In genomic region chr16:18581050-18581622, GRCm38 (mm10) we compare ENCODE assay signal across 9 mouse cellular contexts. TPM values are rescaled to one million over a fixed set of nuclear protein-coding genes. Genes with fewer than 3 reads are reported as not detected.
DNase-seq lines count a peak whose midpoint lies in the region; ATAC-seq and TF ChIP-seq lines count a peak whose summit lies in the region.
"Had no signal": no experiment of that assay in that cellular context is flagged by ENCODE, and none has a peak within 500 bp of the region (broad histone marks: within the 10 kb centered on the region; RNA-seq: fewer than 3 reads in every experiment).

No protein-coding gene starts in this region.

- TF ChIP-seq CTCF in lung, embryonic 14.5 days (IDR thresholded peaks at IDR 0.05; ENCODE audit: low read depth) = no peak
- TF ChIP-seq CTCF in small intestine, adult 2 months (IDR thresholded peaks at IDR 0.05; ENCODE audit: extremely low read depth, insufficient read length, insufficient replicate concordance, low read depth, low read length) = no peak

- no peaks in the 10 kb centered on the region for H3K9me3 ChIP-seq in lung, embryonic 14.5 days (ENCODE audit: low read depth, low read length)
- no peaks in the 10 kb centered on the region for H3K9me3 ChIP-seq in forebrain, embryonic 16.5 days (ENCODE audit: control insufficient read depth, low read length)
- no peaks in the 10 kb centered on the region for H3K9me3 ChIP-seq in limb, embryonic 15.5 days

- H3K27me3 ChIP-seq in lung, embryonic 14.5 days (ENCODE audit: insufficient read depth, low read length) = peaks cover 70% of the 10 kb centered on the region
- H3K27me3 ChIP-seq in forebrain, embryonic 16.5 days (replicated peaks; ENCODE audit: control insufficient read depth, insufficient read depth, low read length) = peaks cover 72% of the 10 kb centered on the region
- peaks cover 83% of the 10 kb centered on the region for H3K27me3 ChIP-seq in limb, embryonic 15.5 days
- H3K27me3 ChIP-seq in small intestine, adult 2 months (ENCODE audit: control insufficient read depth, insufficient read depth, low read length) = peaks cover 65% of the 10 kb centered on the region

- peak overlapping the region; percentile 59 for H3K4me3 ChIP-seq in lung, embryonic 14.5 days (ENCODE audit: low read depth, low read length)
- H3K4me3 ChIP-seq in forebrain, embryonic 16.5 days (replicated peaks; ENCODE audit: low read length) = peak overlapping the region; percentile 36
- H3K4me3 ChIP-seq in limb, embryonic 15.5 days = peak overlapping the region; percentile 40
- peak overlapping the region; percentile 58 for H3K4me3 ChIP-seq in small intestine, adult 2 months (ENCODE audit: low read depth, low read length)

- 12% methylated on average over 21 of the region's 21 CpGs for WGBS in lung, embryonic 14.5 days
- WGBS in forebrain, embryonic 16.5 days = 4% methylated on average over 21 of the region's 21 CpGs
- WGBS in limb, embryonic 15.5 days = 23% methylated on average over 21 of the region's 21 CpGs
- 9% methylated on average over 21 of the region's 21 CpGs for WGBS in small intestine, adult 2 months

- H3K36me3 ChIP-seq in lung, embryonic 14.5 days (ENCODE audit: insufficient read depth) = no peaks in the 10 kb centered on the region; the same call in 1 of the 2 replicates
- no peaks in the 10 kb centered on the region for H3K36me3 ChIP-seq in forebrain, embryonic 16.5 days (ENCODE audit: control insufficient read depth, insufficient read depth)
- no peaks in the 10 kb centered on the region for H3K36me3 ChIP-seq in limb, embryonic 15.5 days
- H3K36me3 ChIP-seq in small intestine, adult 2 months (ENCODE audit: control insufficient read depth, insufficient read depth, low read length) = no peaks in the 10 kb centered on the region

- ATAC-seq in lung, embryonic 14.5 days (ENCODE audit: insufficient read depth) = no peak
- ATAC-seq in forebrain, embryonic 16.5 days = no peak
- ATAC-seq in limb, embryonic 15.5 days (ENCODE audit: insufficient number of reproducible peaks, low FRiP score, low TSS enrichment, low read depth) = no peak

- no peak overlapping the region for H3K27ac ChIP-seq in lung, embryonic 14.5 days (ENCODE audit: low read depth)
- no peak overlapping the region for H3K27ac ChIP-seq in forebrain, embryonic 16.5 days (ENCODE audit: low read length)
- no peak overlapping the region for H3K27ac ChIP-seq in limb, embryonic 15.5 days
- no peak overlapping the region for H3K27ac ChIP-seq in small intestine, adult 2 months (ENCODE audit: insufficient read depth, low read depth, low read length)

- no peak for TF ChIP-seq POLR2A in small intestine, adult 2 months (IDR thresholded peaks at IDR 0.05; ENCODE audit: low read depth, low read length)

- 0 out of 2 replicates have a peak, but pooled peaks cover 5% of the 10 kb centered on the region for H3K4me1 ChIP-seq in lung, embryonic 14.5 days (ENCODE audit: insufficient read depth)
- H3K4me1 ChIP-seq in forebrain, embryonic 16.5 days (replicated peaks; ENCODE audit: control insufficient read depth, insufficient read depth, low read length) = peaks cover 19% of the 10 kb centered on the region
- H3K4me1 ChIP-seq in limb, embryonic 15.5 days = peaks cover 40% of the 10 kb centered on the region
- peaks cover 15% of the 10 kb centered on the region for H3K4me1 ChIP-seq in small intestine, adult 2 months (ENCODE audit: control insufficient read depth, insufficient read depth, insufficient read length, low read length)

- DNase-seq in lung, embryonic 14.5 days = peak; percentile 54
- DNase-seq in lung, postnatal 4 days = no peak
- DNase-seq in left cerebral cortex, adult 9 months (ENCODE audit: low spot score in 2 of 2) = no peak
- DNase-seq in gastrocnemius, adult 18-20 months (ENCODE audit: low spot score) = no peak
- DNase-seq in T-cell, adult 2 months (ENCODE audit: low spot score) = no peak
- DNase-seq: cerebellum, adult 11-12 months had no signal

- H3K9ac ChIP-seq in lung, embryonic 14.5 days = peak overlapping the region; percentile 40; the same call in 1 of the 2 replicates
- no peak overlapping the region for H3K9ac ChIP-seq in forebrain, embryonic 16.5 days (replicated peaks; ENCODE audit: low read depth, low read length)
- H3K9ac ChIP-seq in limb, embryonic 15.5 days = no peak overlapping the region

- H3K4me2 ChIP-seq in lung, embryonic 14.5 days = peak overlapping the region; percentile 86
- peak overlapping the region; percentile 51 for H3K4me2 ChIP-seq in forebrain, embryonic 16.5 days (ENCODE audit: low read length)
- H3K4me2 ChIP-seq in limb, embryonic 15.5 days = peak overlapping the region; percentile 67

RNA-seq across cellular contexts. Expression of gene Tbx1, which starts 9.3 kb away (rescaled TPM):
- polyA plus RNA-seq in lung, embryonic 14.5 days (2014; fragmentation: Nextera tagmentation; extraction: Ambion mirVana) = 12.0 and 15.8 TPM in 2 replicates
- polyA plus RNA-seq in forebrain, embryonic 16.5 days (2015; fragmentation: Nextera tagmentation; extraction: Ambion mirVana) = 0.28 and 0.56 TPM in 2 replicates
- polyA plus RNA-seq in limb, embryonic 15.5 days (2015; fragmentation: Nextera tagmentation; extraction: Ambion mirVana) = 6.0 and 6.4 TPM in 2 replicates
- polyA plus RNA-seq in small intestine, adult 2 months (2012; rRNA removed) = 2.6 and 8.3 TPM in 2 replicates
- total RNA-seq in gastrocnemius, adult 18-20 months (2021) = 10 to 100 TPM in 1 of 2 experiments, 1 to 10 TPM in 1; 9.3 to 20.9 TPM

RNA-seq across cellular contexts. Expression of gene Gp1bb, which starts 41.1 kb away (rescaled TPM):
- polyA plus RNA-seq in lung, embryonic 14.5 days (2014; fragmentation: Nextera tagmentation; extraction: Ambion mirVana) = 3.8 and 4.1 TPM in 2 replicates
- polyA plus RNA-seq in forebrain, embryonic 16.5 days (2015; fragmentation: Nextera tagmentation; extraction: Ambion mirVana) = 8.0 and 9.5 TPM in 2 replicates
- polyA plus RNA-seq in limb, embryonic 15.5 days (2015; fragmentation: Nextera tagmentation; extraction: Ambion mirVana) = 3.0 and 3.4 TPM in 2 replicates
- polyA plus RNA-seq in small intestine, adult 2 months (2012; rRNA removed) = 35.8 and 580 TPM in 2 replicates
- total RNA-seq in gastrocnemius, adult 18-20 months (2021) = not detected

RNA-seq across cellular contexts. Expression of gene Gm49601, which starts 45.1 kb away (rescaled TPM):
- 1.2 and 1.7 TPM in 2 replicates for polyA plus RNA-seq in lung, embryonic 14.5 days (2014; fragmentation: Nextera tagmentation; extraction: Ambion mirVana)
- 16.9 and 23.4 TPM in 2 replicates for polyA plus RNA-seq in forebrain, embryonic 16.5 days (2015; fragmentation: Nextera tagmentation; extraction: Ambion mirVana)
- polyA plus RNA-seq in limb, embryonic 15.5 days (2015; fragmentation: Nextera tagmentation; extraction: Ambion mirVana) = 5.5 and 6.9 TPM in 2 replicates
- 22.7 and 156 TPM in 2 replicates for polyA plus RNA-seq in small intestine, adult 2 months (2012; rRNA removed)
- total RNA-seq in gastrocnemius, adult 18-20 months (2021) = under 1 TPM in 1 of 2 experiments, not detected in 1; 0.47 TPM

RNA-seq across cellular contexts. Expression of gene Sept5, which starts 48.6 kb away (rescaled TPM):
- polyA plus RNA-seq in lung, embryonic 14.5 days (2014; fragmentation: Nextera tagmentation; extraction: Ambion mirVana) = 19.3 and 20.1 TPM in 2 replicates
- 216 and 228 TPM in 2 replicates for polyA plus RNA-seq in forebrain, embryonic 16.5 days (2015; fragmentation: Nextera tagmentation; extraction: Ambion mirVana)
- 59.4 and 62.8 TPM in 2 replicates for polyA plus RNA-seq in limb, embryonic 15.5 days (2015; fragmentation: Nextera tagmentation; extraction: Ambion mirVana)
- 64.1 and 381 TPM in 2 replicates for polyA plus RNA-seq in small intestine, adult 2 months (2012; rRNA removed)
- total RNA-seq in gastrocnemius, adult 18-20 months (2021) = 1 to 10 TPM; 2.4 to 4.4 TPM
